Mouse (Mus musculus) liver (tissue): ENCODE results near the gene Pacsin2.
"Not testable (repeated sequence)": the region's sequence is repeated elsewhere in the genome, so short reads cannot be mapped to it uniquely, and the experiment has no call there.

ENCODE experiments used
- DNase-seq: peaks from one replicate; pipeline ENCODE4 v3.0.0-alpha.2; 2020; ENCODE audit warnings: mixed read lengths

Gene Pacsin2

DNA sequence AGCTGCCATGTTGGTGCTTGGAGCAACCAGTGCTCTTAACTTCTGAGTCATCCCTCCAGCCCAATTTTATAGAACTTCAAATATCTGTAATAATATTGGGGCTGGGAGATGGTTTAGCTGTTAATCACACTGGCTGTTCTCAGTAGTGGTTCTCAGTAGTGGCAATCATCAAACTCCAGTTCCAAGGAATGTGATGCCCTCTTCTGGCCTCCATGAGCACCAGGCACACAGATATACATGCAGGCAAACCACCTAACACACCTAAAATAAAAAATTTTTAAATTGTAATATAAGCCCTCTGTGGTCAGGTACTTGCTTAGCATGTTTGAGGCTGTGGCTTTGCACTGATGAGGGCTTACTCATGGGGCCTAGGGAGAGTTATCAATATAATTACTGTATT lies 98.7 kb downstream of the Pacsin2 start:
- DNase-seq = no peak

- DNase-seq = no peak
Measured at GRCm38 (mm10) chr15:83364194-83364593, 100.2 kb downstream of the Pacsin2 start.

DNA sequence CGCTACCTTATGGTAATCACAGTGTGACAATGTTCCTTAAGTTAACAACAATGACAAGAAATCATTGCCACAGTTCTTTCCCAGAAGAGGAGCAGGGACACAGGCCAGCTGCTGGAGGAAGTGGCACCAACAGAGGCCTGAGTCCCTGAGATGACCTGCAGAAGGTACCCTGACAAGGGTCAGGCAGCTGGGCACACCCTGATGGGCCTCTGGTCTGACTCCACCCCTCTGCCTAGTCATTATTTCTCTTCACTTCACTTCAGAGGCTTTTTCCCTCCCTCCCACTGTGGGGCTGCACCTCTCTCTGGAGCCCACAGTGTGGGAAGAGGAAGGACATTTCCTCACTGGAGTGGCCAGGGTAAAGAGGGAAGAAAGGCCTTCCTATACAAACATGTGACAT lies 101.6 kb downstream of the Pacsin2 start:
- DNase-seq = peak; percentile 49

- DNase-seq = not testable (repeated sequence)
Measured at GRCm38 (mm10) chr15:83360899-83361298, 103.5 kb downstream of the Pacsin2 start.

DNA sequence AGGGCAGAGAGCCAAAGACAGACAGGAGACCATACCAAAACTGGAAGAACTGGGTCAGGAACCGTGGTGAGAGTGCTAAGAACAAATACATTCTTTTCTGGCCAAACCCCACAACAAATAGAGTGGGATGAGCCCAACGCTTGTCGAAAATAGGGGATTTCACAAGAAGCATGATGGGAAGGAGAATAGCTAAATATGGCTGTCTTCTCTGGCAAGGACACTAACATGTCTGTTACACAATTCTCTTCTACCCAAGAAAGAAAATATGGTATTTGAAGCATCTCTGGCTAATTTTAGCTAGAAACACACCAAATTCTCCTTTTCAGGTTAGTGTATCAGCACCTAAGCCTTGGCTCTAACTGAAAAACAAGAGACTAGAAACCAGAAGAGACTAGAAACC lies 104.3 kb downstream of the Pacsin2 start:
- DNase-seq = no peak

DNA sequence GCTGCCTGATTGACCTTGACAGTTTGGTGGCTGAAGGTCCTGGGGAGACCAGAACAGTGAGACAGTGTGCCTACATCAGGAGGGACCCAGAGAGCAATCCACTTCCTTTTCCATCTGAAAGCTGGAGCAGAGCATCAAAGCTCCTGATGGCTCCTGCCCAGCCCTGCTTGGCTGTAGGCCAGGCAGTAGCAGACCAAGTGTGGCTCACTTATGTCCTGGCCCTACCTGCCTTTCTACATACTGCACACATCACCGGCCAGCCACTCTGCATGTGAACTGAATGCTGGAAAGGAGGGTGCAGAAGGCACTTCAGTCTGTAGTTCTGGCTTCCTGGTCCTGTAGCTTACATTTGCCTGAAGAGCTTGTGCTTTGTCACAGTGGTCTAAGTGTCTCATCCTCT lies 105.9 kb downstream of the Pacsin2 start:
- no peak for DNase-seq

- DNase-seq = no peak
Measured at GRCm38 (mm10) chr15:83351546-83351945, 112.9 kb downstream of the Pacsin2 start.

DNA sequence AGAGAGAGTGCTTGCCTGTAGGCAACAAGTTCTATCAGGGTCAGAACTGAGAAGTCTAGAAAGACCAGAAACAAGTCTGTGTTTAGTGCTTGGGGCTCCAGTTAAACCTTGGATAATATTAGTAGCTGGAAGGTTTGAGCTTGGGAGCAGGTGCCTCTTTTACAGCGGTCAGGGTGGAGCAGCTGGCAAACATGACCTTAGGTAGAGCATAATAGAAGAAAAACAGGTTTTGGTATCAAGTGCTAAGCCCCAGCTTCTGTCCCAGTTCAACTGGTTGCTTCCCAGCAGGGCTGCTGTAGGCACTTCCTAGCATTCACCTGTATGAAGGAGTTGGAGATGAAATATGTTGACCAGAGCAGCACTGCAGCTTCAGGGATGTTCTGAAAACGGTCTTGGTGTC lies 113.5 kb downstream of the Pacsin2 start:
- no peak for DNase-seq

DNA sequence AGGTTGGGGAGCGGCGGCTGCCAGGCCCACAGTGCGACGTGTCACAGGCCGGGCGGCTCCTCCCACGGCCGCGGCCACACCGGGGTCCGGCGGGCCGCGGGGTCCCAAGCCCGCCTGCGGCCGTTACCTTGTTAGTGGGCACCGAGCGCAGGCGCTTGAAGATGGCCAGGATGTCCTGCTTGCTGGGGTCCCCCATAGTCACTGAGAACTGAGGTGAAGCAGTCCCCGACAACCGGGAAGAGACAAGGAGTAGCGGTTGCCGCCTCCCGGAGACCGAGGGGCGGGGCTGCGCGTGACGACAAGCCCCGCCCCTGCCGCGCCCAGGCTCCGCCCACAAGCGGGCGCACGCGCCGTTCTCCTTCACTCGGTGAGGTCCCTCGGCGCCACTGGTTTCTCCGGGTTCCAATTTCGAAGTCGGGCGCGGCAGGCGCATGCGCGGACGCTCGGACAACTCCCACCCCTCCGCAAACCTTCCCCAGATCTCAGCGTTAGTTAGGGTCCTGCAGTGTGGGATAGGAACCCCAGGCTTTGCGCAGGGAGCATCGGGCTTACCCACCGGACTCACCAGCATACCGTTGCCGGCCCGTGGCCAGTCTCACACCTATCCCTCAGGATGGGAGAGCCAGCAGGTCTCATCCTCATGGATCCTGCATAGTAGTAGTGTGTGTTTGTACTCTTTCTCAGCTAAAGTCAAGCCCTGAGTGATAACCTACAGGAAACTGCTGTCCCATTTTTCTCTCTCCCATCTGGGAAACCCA lies 114.3 kb downstream of the Pacsin2 start, which contains the start of gene Arfgap3:
Arfgap3 (minus strand) TSS at position 294 of the 758 bp plus-strand sequence.
- peak; percentile 95 for DNase-seq

- no peak for DNase-seq
Measured at GRCm38 (mm10) chr15:83349225-83349953, 115.0 kb downstream of the Pacsin2 start.

- peak; percentile 34 for DNase-seq
Measured at GRCm38 (mm10) chr15:83348747-83349146, 115.7 kb downstream of the Pacsin2 start.

DNA sequence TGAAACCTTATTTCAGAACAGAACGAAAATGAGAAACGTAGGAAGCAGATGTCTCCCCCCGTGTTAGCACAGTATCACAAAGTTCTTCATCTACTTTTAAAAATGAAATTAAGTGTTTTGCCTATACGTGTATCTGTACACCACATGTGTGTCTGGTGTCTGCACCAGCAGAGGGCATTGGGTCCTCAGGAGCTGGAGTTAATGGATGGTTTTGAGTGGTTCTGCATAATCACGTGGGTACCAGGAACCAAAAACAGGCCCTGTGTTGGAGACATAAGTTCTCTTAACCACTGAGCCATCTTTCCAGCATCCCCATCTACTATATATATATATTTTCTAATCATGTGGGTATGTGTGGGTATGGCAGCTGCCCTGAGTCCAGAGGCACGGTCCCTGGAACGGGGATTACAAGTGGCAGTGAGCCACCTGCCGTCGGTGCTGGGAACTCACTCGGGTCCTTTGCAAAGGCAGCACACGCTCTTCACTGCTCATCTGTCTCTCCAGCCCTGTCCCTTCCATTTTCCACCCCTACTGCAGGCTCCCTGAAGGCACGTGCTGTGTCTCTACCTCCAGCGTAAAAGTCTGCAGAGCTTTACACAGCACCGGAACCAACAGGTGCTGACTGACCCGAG lies 118.4 kb downstream of the Pacsin2 start:
- DNase-seq = no peak

GRCm38 (mm10) chr15:83344956-83345355 lies 119.5 kb downstream of the Pacsin2 start:
- peak; percentile 48 for DNase-seq

- DNase-seq = peak; percentile 79
Measured at GRCm38 (mm10) chr15:83344157-83344556, 120.2 kb downstream of the Pacsin2 start.

GRCm38 (mm10) chr15:83338908-83339307 lies 125.5 kb downstream of the Pacsin2 start:
- no peak for DNase-seq

DNA sequence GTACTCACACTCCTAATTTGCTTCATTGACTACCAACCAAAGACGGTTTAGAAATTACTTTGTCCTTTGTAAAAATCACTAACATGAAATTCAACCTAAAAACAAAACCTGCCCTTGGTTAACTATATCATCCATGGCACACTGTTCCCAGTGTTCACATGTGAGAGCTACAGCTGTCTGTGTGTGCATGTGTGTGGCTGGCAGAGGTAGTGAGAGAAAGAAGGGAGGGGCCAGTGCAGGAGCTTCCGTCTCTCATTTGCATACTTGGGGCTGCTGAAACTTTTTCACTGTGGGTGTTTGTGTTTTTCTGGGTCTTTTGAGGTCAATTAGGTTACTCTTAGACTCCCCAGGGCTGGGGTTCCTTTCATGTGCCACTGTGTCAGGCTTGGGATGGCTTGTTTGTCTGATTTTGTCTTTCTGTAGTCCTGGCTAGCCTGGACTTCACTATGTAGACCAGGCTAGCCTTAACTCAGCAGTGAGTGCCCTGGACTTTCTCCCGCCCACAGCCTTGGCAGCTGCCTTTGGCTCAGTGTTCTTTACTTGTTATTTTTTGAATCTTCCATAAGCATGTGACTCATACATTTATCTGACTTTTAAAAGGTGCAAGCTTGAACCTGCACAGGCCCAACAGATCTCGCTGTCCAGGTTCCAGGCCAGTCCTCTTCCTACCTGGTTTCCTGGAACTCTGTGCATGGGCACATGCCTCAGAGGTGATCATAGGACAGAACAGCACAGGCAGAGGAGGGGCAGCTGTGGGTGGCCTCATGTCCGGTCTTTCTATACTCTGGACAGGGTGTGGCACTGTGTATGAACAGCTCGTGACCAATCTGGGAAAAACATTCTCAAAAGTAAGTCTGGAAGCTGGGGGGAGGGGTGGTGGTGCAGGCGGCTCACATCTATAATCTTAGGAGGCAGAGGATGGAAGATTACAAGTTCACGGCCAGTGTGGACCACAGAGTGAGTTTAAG lies 126.2 kb downstream of the Pacsin2 start:
- no peak for DNase-seq

DNA sequence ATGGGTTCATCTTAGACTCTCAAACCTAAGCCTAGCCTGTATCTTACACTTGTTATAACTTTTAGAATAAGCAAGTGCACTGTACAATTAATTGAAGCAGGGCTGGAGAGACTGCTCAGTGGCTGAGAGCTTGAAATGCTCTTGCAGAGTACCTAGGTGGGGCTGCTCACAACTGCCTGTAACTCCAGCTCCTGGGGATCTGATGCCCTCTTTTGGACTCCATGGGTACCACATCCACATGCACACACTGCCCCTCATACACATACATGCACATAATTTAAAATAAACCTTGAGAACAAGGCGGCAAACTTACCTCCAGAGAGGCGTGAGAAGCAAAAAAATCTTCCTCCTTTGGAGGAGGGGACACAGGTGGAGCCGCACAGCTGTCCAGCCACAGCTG lies 132.0 kb downstream of the Pacsin2 start:
- no peak for DNase-seq

DNA sequence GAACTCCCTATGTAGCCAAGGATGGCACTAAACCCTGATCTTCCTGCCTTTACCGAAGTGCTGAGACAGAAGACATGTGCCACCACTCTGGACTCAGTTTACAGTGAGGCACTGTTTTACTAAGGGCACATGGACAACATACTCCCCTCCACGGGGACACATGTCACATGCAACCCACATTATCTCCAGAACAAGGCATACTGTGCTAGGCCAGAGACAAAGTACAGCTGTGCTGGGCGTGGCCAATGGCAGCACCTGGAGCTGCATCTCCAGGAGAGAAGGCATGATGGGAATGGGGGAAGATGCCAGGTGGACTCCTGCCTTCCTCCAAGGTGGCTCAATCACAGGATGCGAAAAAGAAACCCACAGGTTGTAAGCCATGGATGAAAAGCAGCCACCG lies 135.5 kb downstream of the Pacsin2 start:
- no peak for DNase-seq
